Mouse (Mus musculus) kidney, adult 8-10 months (tissue): ENCODE measurements at regions not wholly inside any gene's neighbourhood (a gene's known extent, or its start where the extent isn't known, plus 50 kb on each side); places are given as distances from the start of the nearest gene placed in this dataset.
A peak's percentile ranks its signal among the peaks of the same experiment; 100 is the strongest.

Experiments used
- DNase-seq, 2 experiments: peaks; one replicate each; pipeline ENCODE4 v3.0.0; 2022

DNA sequence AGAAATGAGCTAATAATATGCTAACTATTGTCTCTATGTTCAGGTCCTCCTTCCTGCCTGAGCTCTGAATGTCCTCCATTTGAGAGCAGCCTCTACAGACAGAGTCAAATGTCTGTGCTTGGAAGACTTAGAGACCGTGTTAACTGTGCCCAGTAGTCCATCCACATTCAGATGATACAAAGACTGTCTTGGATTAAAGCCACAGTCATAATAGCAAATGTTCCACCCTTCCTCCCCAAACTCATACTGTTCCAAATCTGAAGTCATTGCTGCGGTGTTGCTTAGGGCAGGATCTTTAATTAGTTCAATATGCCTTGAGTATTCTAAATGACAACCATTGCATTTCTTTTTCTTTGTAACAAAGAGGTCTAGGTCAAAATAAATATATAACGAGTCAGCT is 923.2 kb upstream of the Gm7489 start:
- DNase-seq = no peak

DNA sequence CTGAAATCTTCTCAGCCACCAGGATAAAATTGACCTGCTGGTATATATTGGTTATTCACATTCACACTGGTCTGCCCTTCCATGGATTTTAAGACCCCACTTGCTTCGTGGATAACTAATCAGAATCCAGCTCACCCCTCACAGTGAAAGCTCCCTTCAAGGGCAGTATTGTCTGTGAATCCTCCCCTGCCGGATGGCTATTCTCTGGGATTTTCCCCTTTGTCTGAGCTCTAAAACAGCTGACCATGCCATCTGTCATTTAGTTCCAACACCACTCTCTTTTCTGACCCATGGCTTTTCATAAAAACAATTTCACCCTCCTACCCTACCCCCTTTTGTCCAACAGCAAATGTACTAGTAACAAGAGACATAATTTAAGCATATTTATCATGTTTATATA is 920.8 kb upstream of the Gm7489 start:
- DNase-seq = no peak

- no peak for DNase-seq
Observed at GRCm38 (mm10) chr15:52964403-52964802, 920.3 kb upstream of the Gm7489 start.

- peak in 1 of 2 experiments; percentile 4 for DNase-seq
Observed at GRCm38 (mm10) chr15:52967801-52968235, 916.9 kb upstream of the Gm7489 start.

GRCm38 (mm10) chr15:52982821-52983220 is 901.9 kb upstream of the Gm7489 start:
- no peak for DNase-seq

- no peak for DNase-seq
Observed at GRCm38 (mm10) chr15:52990580-52990979, 894.1 kb upstream of the Gm7489 start.

DNA sequence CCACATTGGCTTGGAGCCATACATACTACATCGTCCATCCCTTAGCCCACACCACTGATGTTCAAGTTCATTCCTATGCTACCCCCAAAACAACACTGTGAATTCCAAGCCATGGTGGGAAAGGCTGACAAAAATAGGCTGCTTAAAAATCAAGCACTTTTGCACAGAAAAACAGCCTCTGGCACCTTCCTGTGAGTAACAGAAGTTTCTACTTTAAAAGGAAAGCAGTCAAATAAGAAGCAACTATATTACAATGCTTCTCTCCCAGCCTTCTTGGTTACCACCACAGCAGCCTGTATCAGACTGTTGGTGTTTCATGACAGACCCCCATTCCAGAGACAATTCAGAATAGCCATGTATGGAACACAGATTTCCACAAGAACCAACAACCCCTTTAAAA is 890.4 kb upstream of the Gm7489 start:
- DNase-seq = no peak

DNA sequence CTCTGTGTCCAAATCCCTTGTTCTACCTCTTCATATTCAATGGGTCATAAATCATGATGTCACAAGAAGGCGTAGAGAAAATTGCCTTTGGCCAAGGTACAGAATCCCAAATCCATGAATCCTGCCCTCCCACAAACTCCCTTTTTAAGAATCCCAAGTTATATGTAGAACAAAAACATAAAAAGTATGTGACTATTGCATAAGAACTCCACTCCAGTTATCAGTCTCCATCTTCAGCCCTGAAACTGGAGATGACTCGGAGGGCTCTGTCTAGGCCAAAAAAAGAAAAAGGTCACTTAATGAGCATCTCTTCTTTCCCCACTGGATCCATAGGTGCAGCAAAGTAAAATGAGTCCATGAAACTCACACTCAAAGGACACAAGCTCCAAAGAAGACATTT is 885.5 kb upstream of the Gm7489 start:
- no peak for DNase-seq

DNA sequence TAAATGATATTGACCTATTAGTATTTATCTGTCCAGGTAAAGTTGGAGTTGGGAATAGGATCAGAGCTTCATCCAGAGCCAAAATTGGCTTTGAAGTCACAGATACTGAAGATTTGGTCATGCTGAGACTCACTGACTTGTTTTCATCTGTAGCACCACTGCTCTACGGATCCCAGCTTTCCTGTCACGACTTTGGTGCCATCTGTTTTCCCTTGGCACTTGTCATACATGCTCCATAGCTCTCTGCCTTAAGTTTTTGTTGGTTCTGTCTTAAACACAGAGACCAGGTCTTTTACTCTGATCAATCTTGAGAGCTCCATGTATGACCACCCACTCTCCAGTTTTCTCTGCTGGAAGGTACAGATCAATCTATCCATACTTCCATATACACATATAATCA is 884.9 kb upstream of the Gm7489 start:
- DNase-seq = no peak

DNA sequence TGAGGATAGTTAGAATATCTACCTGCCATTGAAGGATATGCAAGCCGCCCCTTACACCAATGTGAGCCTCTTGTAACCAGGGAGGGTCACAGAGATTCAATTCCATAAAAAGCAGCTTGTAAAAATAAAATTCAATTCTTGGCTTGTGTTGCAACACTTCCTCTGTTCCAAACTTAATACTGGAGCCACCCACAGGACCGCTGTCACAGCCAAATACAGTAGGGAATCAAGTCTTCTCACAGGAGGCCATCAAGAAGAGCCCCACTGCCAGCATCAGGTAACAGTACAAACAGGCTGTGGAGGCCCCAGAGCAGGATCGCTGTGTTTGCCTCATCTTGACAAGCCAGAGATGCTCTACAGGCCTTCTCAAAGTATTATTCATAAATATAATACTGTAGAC is 883.3 kb upstream of the Gm7489 start:
- no peak for DNase-seq

GRCm38 (mm10) chr15:53001964-53002363 is 882.7 kb upstream of the Gm7489 start:
- DNase-seq = no peak

GRCm38 (mm10) chr15:53004078-53004477 is 880.6 kb upstream of the Gm7489 start:
- no peak for DNase-seq

- DNase-seq = no peak
Observed at GRCm38 (mm10) chr15:53006844-53007243, 877.9 kb upstream of the Gm7489 start.

DNA sequence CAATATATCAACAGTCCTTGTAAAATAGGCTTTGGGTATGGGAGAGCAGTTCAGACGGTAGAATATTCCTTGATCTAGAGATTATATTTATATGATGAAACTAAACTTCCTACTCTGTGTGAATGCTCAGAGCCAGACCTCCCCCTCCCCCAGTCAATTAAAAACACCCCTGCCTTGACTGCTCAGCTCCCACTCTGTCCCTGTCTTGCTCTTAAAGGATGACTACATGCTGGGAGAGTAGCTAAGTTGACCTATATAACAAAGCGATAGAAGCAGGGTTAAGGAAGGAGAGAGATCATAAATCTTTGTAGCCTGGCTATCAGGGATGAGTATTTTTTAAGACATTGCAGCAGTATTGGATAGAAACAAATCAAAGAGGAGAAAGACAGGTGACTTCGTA is 875.4 kb upstream of the Gm7489 start:
- DNase-seq = no peak
